Mouse (Mus musculus): ENCODE measurements around the gene Suclg1.

The Suclg1 gene

GRCm38 (mm10) chr6:73249851-73250250, 1.7 kb downstream of the Suclg1 start:
- no peak for DNase-seq (ENCODE audit: low spot score in 2 of 2)

- no peak for DNase-seq (ENCODE audit: low spot score in 2 of 2)
Measured at GRCm38 (mm10) chr6:73251336-73251735, 3.2 kb downstream of the Suclg1 start.

- no peak for DNase-seq (ENCODE audit: low spot score in 2 of 2)
Measured at GRCm38 (mm10) chr6:73252396-73252795, 4.2 kb downstream of the Suclg1 start.

- DNase-seq (ENCODE audit: low spot score in 2 of 2): peak; percentile 35 to 50
Measured at GRCm38 (mm10) chr6:73253006-73253405, 4.8 kb downstream of the Suclg1 start.

- DNase-seq (ENCODE audit: low spot score in 2 of 2): no peak
Measured at GRCm38 (mm10) chr6:73253584-73253983, 5.4 kb downstream of the Suclg1 start.

GRCm38 (mm10) chr6:73254307-73255228, 6.4 kb downstream of the Suclg1 start:
- peak; percentile 12 to 32 for DNase-seq (ENCODE audit: low spot score in 2 of 2)

- no peak for DNase-seq (ENCODE audit: low spot score in 2 of 2)
Measured at GRCm38 (mm10) chr6:73257068-73257467, 8.9 kb downstream of the Suclg1 start.

- DNase-seq (ENCODE audit: low spot score in 2 of 2): no peak
Measured at GRCm38 (mm10) chr6:73260110-73260509, 11.9 kb downstream of the Suclg1 start.

- DNase-seq (ENCODE audit: low spot score in 2 of 2): no peak
Measured at GRCm38 (mm10) chr6:73264801-73265200, 16.6 kb downstream of the Suclg1 start.

GRCm38 (mm10) chr6:73267738-73268311, 19.6 kb downstream of the Suclg1 start:
- no peak for DNase-seq (ENCODE audit: low spot score in 2 of 2)

GRCm38 (mm10) chr6:73269374-73269773, 21.2 kb downstream of the Suclg1 start:
- no peak for DNase-seq (ENCODE audit: low spot score in 2 of 2)

GRCm38 (mm10) chr6:73271546-73272091, 23.4 kb downstream of the Suclg1 start:
- no peak for DNase-seq (ENCODE audit: low spot score in 2 of 2)

GRCm38 (mm10) chr6:73275002-73275401, 26.8 kb downstream of the Suclg1 start:
- DNase-seq (ENCODE audit: low spot score in 2 of 2): no peak

- DNase-seq (ENCODE audit: low spot score in 2 of 2): no peak
Measured at GRCm38 (mm10) chr6:73279681-73280080, 31.5 kb downstream of the Suclg1 start.

GRCm38 (mm10) chr6:73280546-73281115, 32.4 kb downstream of the Suclg1 start:
- DNase-seq (ENCODE audit: low spot score in 2 of 2): no peak

GRCm38 (mm10) chr6:73286326-73286725, 38.1 kb downstream of the Suclg1 start:
- DNase-seq (ENCODE audit: low spot score in 2 of 2): no peak

- no peak for DNase-seq (ENCODE audit: low spot score in 2 of 2)
Measured at GRCm38 (mm10) chr6:73306837-73307236, 58.7 kb downstream of the Suclg1 start.

GRCm38 (mm10) chr6:73308685-73309520, 60.7 kb downstream of the Suclg1 start:
- no peak for DNase-seq (ENCODE audit: low spot score in 2 of 2)

GRCm38 (mm10) chr6:73311335-73311734, 63.2 kb downstream of the Suclg1 start:
- no peak for DNase-seq (ENCODE audit: low spot score in 2 of 2)

- no peak for DNase-seq (ENCODE audit: low spot score in 2 of 2)
Measured at GRCm38 (mm10) chr6:73311786-73312185, 63.6 kb downstream of the Suclg1 start.

GRCm38 (mm10) chr6:73314923-73315603, 66.9 kb downstream of the Suclg1 start:
- peak; percentile 1 to 3 for DNase-seq (ENCODE audit: low spot score in 2 of 2)
